Mouse (Mus musculus) heart, adult 8-10 months (tissue): ENCODE measurements around the gene Pkn1. TPM values are rescaled to one million over a fixed set of nuclear protein-coding genes. Genes with fewer than 3 reads are reported as not detected.

Source experiments
- DNase-seq: peaks from one replicate; pipeline ENCODE4 v3.0.0; 2022; ENCODE audit warnings: low spot score
- total RNA-seq, 4 experiments: library from RNA; stranded (reverse); gene quantifications; 2 replicates each; pipeline ENCODE4 v1.2.4; 2022

Gene Pkn1
- total RNA-seq, 4 experiments from 2014 or later, result 44.0 to 47.6 (median 46.6) TPM

DNA sequence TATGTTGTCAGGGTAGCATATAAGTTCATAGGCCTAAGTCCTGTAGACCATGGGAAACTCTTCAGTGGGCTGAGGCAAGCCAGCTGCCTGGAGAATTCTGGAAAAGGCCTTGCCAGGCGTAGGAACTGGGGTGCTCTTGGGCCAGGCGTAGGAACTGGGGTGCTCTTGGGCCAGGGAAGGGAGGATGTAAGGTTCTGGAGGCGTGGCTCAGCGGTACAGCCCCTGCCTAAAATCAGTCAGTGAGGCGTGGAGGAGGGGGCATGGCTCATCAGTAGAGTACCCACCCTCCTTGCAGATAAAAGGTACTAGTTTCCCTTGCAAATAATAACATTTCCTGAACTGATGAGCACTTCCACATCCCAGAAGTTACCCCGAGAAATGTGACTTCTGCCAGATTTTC is 44.3 kb downstream of the Pkn1 start:
- no peak for DNase-seq

DNA sequence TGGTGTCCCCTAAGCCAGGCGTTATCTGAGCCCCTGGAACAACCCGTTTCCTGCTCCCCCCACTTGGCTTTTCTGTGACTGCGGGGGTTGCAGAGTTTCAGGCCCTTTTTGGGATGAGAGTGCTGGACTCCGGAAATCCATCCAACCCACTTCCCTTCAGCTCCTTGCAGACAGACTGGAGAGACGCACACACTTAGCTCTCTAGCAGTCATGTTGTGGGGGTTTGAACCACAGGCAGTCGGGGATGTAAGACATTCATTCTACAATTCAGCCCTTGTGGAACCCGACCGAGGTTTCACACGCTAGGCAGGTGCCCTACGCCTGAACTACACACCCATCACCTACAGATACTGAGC is 45.3 kb downstream of the Pkn1 start:
- no peak for DNase-seq

GRCm38 (mm10) chr8:83652744-83653661 is 46.0 kb downstream of the Pkn1 start:
- DNase-seq, result no peak

DNA sequence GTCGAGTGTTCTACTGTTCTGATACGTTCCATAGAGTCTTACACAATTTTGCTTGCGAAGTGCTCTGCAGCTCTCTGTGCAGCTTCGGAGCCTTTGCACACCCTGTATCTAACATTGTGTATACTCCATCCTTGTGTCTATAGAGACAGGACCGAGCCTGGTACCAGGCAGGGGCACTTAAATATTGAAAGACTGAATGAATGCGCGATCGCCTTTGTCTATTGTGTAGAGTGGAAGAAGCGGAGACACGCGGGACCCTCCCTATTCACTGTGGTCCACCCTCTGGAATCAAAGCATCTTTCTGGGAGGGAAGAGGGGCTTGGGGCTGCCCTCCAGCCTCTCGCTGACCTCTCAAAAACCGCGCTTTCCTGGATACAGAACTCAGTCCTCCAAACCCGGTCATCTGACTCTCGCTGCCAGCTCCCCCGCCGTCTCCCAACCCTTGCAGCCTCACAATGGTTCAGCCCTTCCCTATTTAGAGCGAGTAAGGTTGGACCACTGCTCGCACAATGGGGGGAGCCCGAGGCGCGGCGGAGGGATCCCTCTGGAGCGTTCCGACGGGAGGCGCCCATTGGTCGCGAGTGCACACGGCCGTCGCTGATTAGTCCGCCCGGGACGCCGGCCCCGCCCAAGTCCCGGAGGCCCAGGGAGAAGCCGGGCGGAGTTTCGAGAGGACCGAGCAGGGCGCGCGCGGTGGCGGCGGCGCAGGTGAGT is 46.8 kb downstream of the Pkn1 start, which contains the start of gene Gipc1:
TSS of gene Gipc1 (plus strand) at position 648 of the 714 bp plus-strand sequence.
- peak; percentile 97 for DNase-seq

DNA sequence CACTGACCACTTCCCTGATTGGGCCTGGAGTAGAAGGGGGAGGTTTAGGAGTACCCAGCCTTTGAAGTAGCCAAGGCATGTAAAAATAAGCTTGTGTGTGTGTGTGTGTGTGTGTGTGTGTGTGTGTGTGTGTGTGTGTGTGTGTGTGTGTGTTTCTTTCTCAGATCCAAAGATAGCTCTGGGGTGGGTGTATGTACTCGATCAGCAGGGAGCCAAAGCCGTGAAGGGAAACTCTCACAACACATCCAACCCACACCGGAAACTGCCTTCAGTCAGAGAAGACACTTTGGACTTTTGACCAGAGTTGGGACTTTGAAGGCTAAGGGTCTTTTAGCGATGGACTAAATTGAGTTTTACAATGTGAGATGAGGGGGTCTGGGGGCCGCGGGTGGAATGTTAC is 49.3 kb downstream of the Pkn1 start:
- DNase-seq, result no peak

GRCm38 (mm10) chr8:83648031-83648430 is 50.9 kb downstream of the Pkn1 start:
- DNase-seq, result no peak

DNA sequence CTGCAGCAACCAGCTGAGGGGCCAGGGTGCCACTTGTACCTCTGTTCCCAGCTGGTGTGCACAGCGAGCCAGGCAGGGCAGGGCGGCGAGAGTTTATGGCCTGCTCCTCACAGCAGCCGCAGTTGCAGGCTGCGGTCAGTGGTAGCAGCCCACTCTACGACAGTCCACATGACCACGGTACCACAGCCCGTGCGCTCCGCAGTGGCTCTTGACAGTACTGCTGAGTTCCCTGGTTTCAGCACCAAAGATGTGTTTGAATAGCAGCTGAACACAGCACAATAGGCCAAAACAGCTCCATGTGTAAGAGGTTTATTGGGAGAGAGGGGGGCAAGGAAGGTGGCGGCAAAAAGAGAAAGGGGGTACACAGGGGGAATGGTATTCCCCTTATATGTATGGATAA is 51.5 kb downstream of the Pkn1 start:
- no peak for DNase-seq

GRCm38 (mm10) chr8:83639649-83640048 is 59.3 kb downstream of the Pkn1 start:
- no peak for DNase-seq

GRCm38 (mm10) chr8:83638856-83639255 is 60.1 kb downstream of the Pkn1 start:
- no peak for DNase-seq

DNA sequence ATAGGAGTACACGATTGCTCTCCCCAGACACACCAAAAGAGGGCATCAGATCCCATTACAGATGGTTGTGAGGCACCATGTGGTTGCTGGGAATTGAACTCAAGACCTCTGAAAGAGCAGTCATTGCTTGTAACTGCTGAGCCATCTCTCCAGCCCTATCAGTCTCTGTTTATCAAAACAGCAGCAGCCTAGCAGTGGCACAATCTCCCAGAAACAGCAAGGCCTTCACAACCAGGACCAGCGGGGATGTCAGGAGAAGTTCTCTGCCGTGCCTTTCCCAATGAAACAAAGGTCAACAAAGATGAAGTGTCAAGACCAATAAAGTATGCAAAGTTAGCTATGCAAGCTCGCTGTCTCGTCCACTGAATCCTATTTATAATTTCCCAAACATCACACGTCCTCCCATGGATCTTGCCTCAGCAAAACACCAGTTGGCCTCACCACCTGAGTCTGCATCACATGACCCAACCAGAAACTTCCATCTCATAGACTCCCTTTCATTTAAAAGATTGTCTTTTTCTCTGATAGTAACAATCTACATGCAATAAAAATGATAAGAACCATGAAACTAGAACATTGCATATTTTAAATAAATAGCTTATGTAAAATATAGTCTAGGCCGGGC is 66.8 kb downstream of the Pkn1 start:
- DNase-seq, result no peak

DNA sequence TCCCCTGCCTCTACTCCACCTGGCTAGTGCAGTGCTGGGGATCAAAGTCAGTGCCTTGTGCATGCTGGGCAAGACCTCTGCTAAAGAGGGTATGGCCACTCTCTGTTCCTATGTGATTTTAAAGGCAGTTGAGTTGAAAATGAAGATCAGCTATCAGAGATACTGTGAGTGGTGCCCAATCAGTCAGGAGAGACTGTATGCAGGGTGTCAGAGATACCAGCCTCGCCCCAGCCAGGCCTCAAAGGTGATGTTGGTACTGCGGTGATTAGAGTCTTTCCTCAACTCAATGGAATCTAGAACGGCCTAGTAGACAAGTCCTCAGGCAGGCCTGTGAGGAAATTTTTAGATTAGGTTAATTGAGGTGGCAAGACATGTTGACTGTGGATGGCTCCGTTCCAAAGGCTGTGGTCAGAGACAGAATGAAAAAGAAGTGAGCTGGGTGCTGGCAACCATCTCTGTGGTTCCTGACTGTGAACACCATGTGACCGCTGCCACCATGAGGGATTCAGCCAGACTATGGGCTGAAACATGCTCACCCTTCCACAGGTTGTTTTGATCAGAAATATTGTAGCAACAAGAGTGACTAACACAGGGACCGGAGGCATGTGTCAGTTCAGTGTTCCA is 73.2 kb downstream of the Pkn1 start:
- no peak for DNase-seq

DNA sequence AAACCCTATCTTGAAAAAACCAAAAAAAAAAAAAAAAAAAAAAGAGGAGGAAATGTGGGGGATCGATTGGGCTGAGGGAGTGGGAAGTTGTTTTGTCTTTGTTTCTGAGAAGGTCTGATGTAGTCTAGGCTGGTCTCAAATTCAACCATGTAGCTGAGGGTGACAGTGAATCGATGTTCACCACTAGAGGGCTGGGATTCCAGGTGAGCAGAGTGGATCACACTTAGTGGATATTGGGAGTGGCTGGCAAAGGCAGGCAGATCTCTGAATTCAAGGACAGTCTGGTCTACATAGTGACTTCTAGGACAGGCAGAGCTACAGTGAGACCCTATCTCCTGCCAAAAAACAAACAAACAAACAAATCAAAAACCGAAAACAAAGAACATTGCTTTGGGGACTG is 74.2 kb downstream of the Pkn1 start:
- no peak for DNase-seq

GRCm38 (mm10) chr8:83623549-83623948 is 75.4 kb downstream of the Pkn1 start:
- DNase-seq, result no peak

DNA sequence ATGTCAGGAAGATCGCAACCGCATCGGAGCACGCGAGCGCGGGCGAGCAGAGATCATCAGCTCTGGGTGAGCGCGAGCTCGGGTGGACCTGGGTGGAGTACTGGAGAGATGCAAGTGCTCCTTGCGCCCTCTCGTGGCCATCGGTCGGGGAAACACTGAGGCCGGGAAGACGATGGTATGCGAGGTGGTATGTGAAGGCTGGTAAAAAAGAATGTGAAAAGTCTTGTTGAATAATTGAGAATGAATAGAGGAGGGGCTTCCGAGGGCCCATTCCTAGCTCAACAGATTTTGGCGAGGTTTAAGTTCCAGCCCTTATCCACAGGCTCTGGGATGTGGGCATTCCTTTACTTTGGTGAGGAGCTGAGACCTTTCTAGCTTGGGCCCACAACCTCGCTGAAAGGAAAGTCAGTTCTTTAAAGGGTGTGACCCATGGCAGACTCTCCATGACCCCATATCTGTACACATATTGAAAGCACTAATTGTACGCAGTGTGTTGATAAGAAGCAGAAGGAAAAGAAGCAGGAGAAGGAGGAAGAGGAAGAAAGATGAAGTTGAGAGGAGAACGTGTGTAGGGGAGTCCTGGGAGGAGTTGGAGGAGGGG is 76.5 kb downstream of the Pkn1 start:
- peak; percentile 82 for DNase-seq

DNA sequence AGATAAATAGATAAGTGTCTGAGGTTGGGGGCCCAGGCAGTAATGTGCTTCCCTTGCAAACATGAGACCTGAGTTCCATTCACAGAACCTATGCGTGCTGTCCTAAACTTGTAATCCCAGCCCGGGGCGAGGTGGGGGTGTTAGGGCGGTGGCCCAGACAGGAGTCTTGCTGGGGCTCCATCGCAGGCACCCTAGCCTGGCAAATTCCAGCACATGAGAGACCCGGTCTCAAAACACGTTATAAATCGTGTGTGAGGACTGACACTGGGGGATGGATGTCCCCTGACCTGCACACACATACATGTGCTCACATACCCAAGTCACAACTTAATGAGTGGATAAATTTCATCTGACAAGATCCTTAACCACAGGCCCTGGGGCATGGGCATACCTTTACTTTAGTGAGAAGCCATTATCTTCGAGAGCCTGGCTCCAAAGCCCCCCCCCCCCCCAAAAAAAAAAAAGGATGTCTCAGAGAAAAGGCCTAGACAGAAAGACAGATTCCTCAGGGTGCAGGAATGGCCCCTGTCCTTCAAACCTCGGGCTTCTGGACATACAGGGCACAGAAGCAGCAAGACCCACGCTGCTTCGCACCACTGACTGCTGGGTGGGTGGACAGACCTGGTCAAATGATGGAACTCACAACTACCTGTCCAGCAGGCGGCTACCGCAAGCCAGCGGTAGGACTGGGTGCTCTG is 77.1 kb downstream of the Pkn1 start:
- DNase-seq, result no peak

- no peak for DNase-seq
These were observed 79.3 kb downstream of the Pkn1 start for GRCm38 (mm10) chr8:83619568-83620285.

GRCm38 (mm10) chr8:83618566-83618965 is 80.4 kb downstream of the Pkn1 start:
- DNase-seq, result no peak

- DNase-seq, result no peak
These were observed 81.9 kb downstream of the Pkn1 start for GRCm38 (mm10) chr8:83617111-83617510.

GRCm38 (mm10) chr8:83616625-83617024 is 82.4 kb downstream of the Pkn1 start:
- DNase-seq, result no peak
